Mouse (Mus musculus) CH12.LX (cell line): ENCODE data around the gene Gm37419.

Experiments
- CTCF ChIP-seq, 2 experiments: IDR thresholded peaks in 1 of 2; conservative IDR thresholded peaks in 1 of 2; 2 replicates each; pipeline ENCODE4 v1.5.1; 2011 to 2012; ENCODE audit warnings: low read depth in 2 of 2, low read length in 2 of 2, improper control_type of control experiment in 1 of 2, inconsistent platforms in 1 of 2, mild to moderate bottlenecking in 1 of 2, moderate library complexity in 1 of 2
- NELFE ChIP-seq: IDR thresholded peaks from 2 replicates; pipeline ENCODE4 v1.6.1; 2011; ENCODE audit warnings: low read depth, low read length, improper control_type of control experiment

GRCm38 (mm10) chr16:23976196-23976595, 12.1 kb upstream of the Gm37419 start:
- TF ChIP-seq CTCF (conservative IDR thresholded peaks at IDR 0.05 in 1 of 2, IDR thresholded peaks at IDR 0.05 in 1 of 2; ENCODE audit: low read depth in 2 of 2, low read length in 2 of 2) (no peak), NELFE (no peak)
